Mouse (Mus musculus): ENCODE measurements around the gene Art4.

GRCm38 (mm10) chr6:136852762-136853161, 4.8 kb downstream of the Art4 start:
- no peak for TF ChIP-seq CTCF (IDR thresholded peaks at IDR 0.05; ENCODE audit: low read depth, low read length)
- TF ChIP-seq POLR2A (IDR thresholded peaks at IDR 0.05; ENCODE audit: insufficient read depth, low read length): no peak
- no peak for TF ChIP-seq EP300 (IDR thresholded peaks at IDR 0.05; ENCODE audit: insufficient read depth, low read depth, low read length)
